Mouse (Mus musculus) C2C12 (cell line): Measurements from ENCODE around the gene Decr2.

Experiments
- CTCF ChIP-seq: IDR thresholded peaks from one replicate; pipeline ENCODE4 v1.5.1; 2011; ENCODE audit not compliant: control insufficient read depth, insufficient read depth, insufficient read length
- MAX ChIP-seq: IDR thresholded peaks from one replicate; pipeline ENCODE4 v1.6.1; 2011; ENCODE audit warnings: mild to moderate bottlenecking, control low read depth

- TF ChIP-seq CTCF (no peak), MAX (no peak)
Measured at GRCm38 (mm10) chr17:26054133-26054845, 35.8 kb downstream of the Decr2 start.
